Mouse (Mus musculus): ENCODE results near the gene Dapk3. TPM values are rescaled to one million over a fixed set of nuclear protein-coding genes. Genes with fewer than 3 reads are reported as not detected.

Gene Dapk3
- polyA plus RNA-seq, 1 experiment from 2014 or later = 45.6 TPM

GRCm38 (mm10) chr10:81191342-81191982 is 8.7 kb downstream of the Dapk3 start:
- H3K4me1 ChIP-seq (replicated peaks; ENCODE audit: control insufficient read depth, insufficient read depth, low read length) = peaks cover 36% of the 10 kb centered on the region
- DNase-seq (ENCODE audit: low spot score) = no peak
- peak overlapping the region; percentile 21; the same call in 1 of the 2 replicates for H3K27ac ChIP-seq (ENCODE audit: low read depth, low read length)
- peaks cover 24% of the 10 kb centered on the region; the same call in 1 of the 2 replicates for H3K36me3 ChIP-seq (ENCODE audit: control insufficient read depth, insufficient read depth, low read length)
- peak overlapping the region; percentile 64 for H3K4me3 ChIP-seq (ENCODE audit: low read depth, low read length)
- no peak for ATAC-seq (replicated peaks; ENCODE audit: low FRiP score)
- H3K9ac ChIP-seq (ENCODE audit: low read depth, low read length) = peak overlapping the region; percentile 86; the same call in 1 of the 2 replicates
- peaks cover 20% of the 10 kb centered on the region for H3K27me3 ChIP-seq (replicated peaks; ENCODE audit: control insufficient read depth, insufficient read depth, low read length)
- no peaks in the 10 kb centered on the region for H3K9me3 ChIP-seq (ENCODE audit: control insufficient read depth, low read length)
- 75% methylated on average over 18 of the region's 18 CpGs for WGBS
- H3K4me2 ChIP-seq = peak overlapping the region; percentile 99

- Histone ChIP-seq H3K9ac (ENCODE audit: low read depth, low read length) (peak overlapping the region; percentile 86), H3K27me3 (replicated peaks; ENCODE audit: control insufficient read depth, insufficient read depth, low read length) (peaks cover 29% of the 10 kb centered on the region), H3K4me3 (ENCODE audit: low read depth, low read length) (peak overlapping the region; percentile 64), H3K27ac (ENCODE audit: low read depth, low read length) (peak overlapping the region; percentile 85), H3K4me1 (replicated peaks; ENCODE audit: control insufficient read depth, insufficient read depth, low read length) (peaks cover 36% of the 10 kb centered on the region), H3K36me3 (ENCODE audit: control insufficient read depth, insufficient read depth, low read length) (peaks cover 18% of the 10 kb centered on the region; the same call in 1 of the 2 replicates), H3K9me3 (ENCODE audit: control insufficient read depth, low read length) (no peaks in the 10 kb centered on the region), H3K4me2 (peak overlapping the region; percentile 99)
- WGBS = 1% methylated on average over 93 of the region's 93 CpGs
- ATAC-seq (replicated peaks; ENCODE audit: low FRiP score) (peak; percentile 86), DNase-seq (ENCODE audit: low spot score) (peak; percentile 82)
Measured at GRCm38 (mm10) chr10:81192270-81192967, 9.6 kb downstream of the Dapk3 start.

GRCm38 (mm10) chr10:81192968-81193501 is 10.2 kb downstream of the Dapk3 start:
- peaks cover 36% of the 10 kb centered on the region for H3K4me1 ChIP-seq (replicated peaks; ENCODE audit: control insufficient read depth, insufficient read depth, low read length)

GRCm38 (mm10) chr10:81193991-81194774 is 11.4 kb downstream of the Dapk3 start:
- Histone ChIP-seq H3K4me1 (replicated peaks; ENCODE audit: control insufficient read depth, insufficient read depth, low read length) (peaks cover 36% of the 10 kb centered on the region), H3K36me3 (ENCODE audit: control insufficient read depth, insufficient read depth, low read length) (peaks cover 11% of the 10 kb centered on the region; the same call in 1 of the 2 replicates), H3K4me3 (ENCODE audit: low read depth, low read length) (peak overlapping the region; percentile 20), H3K9ac (ENCODE audit: low read depth, low read length) (peak overlapping the region; percentile 37), H3K4me2 (peak overlapping the region; percentile 50), H3K27ac (ENCODE audit: low read depth, low read length) (no peak overlapping the region), H3K9me3 (ENCODE audit: control insufficient read depth, low read length) (no peaks in the 10 kb centered on the region), H3K27me3 (replicated peaks; ENCODE audit: control insufficient read depth, insufficient read depth, low read length) (peaks cover 35% of the 10 kb centered on the region)
- ATAC-seq (replicated peaks; ENCODE audit: low FRiP score) = no peak
- DNase-seq (ENCODE audit: low spot score) = no peak
- 14% methylated on average over 37 of the region's 37 CpGs for WGBS

More at GRCm38 (mm10) chr10:81192968-81193501, 10.2 kb downstream of the Dapk3 start:
- no peaks in the 10 kb centered on the region for H3K9me3 ChIP-seq (ENCODE audit: control insufficient read depth, low read length)
- 5% methylated on average over 19 of the region's 19 CpGs for WGBS
- H3K27ac ChIP-seq (ENCODE audit: low read depth, low read length) = peak overlapping the region; percentile 85; the same call in 1 of the 2 replicates
- ATAC-seq (replicated peaks; ENCODE audit: low FRiP score) (peak; percentile 19), DNase-seq (ENCODE audit: low spot score) (no peak)
- peaks cover 18% of the 10 kb centered on the region; the same call in 1 of the 2 replicates for H3K36me3 ChIP-seq (ENCODE audit: control insufficient read depth, insufficient read depth, low read length)
- peak overlapping the region; percentile 86 for H3K9ac ChIP-seq (ENCODE audit: low read depth, low read length)
- peak overlapping the region; percentile 64 for H3K4me3 ChIP-seq (ENCODE audit: low read depth, low read length)
- H3K27me3 ChIP-seq (replicated peaks; ENCODE audit: control insufficient read depth, insufficient read depth, low read length) = peaks cover 32% of the 10 kb centered on the region
- H3K4me2 ChIP-seq = peak overlapping the region; percentile 99

- H3K27ac ChIP-seq (ENCODE audit: low read depth, low read length) = no peak overlapping the region
- no peak overlapping the region for H3K9ac ChIP-seq (ENCODE audit: low read depth, low read length)
- no peak overlapping the region for H3K4me2 ChIP-seq
Measured at GRCm38 (mm10) chr10:81195300-81195699, 12.5 kb downstream of the Dapk3 start.

GRCm38 (mm10) chr10:81196470-81197065 is 13.8 kb downstream of the Dapk3 start:
- no peaks in the 10 kb centered on the region for H3K9me3 ChIP-seq (ENCODE audit: control insufficient read depth, low read length)
- no peaks in the 10 kb centered on the region; the same call in 1 of the 2 replicates for H3K36me3 ChIP-seq (ENCODE audit: control insufficient read depth, insufficient read depth, low read length)
- no peak overlapping the region for H3K27ac ChIP-seq (ENCODE audit: low read depth, low read length)
- no peak overlapping the region for H3K4me2 ChIP-seq
- H3K9ac ChIP-seq (ENCODE audit: low read depth, low read length) = no peak overlapping the region
- no peak overlapping the region for H3K4me3 ChIP-seq (ENCODE audit: low read depth, low read length)
- peaks cover 40% of the 10 kb centered on the region for H3K27me3 ChIP-seq (replicated peaks; ENCODE audit: control insufficient read depth, insufficient read depth, low read length)
- 64% methylated on average over 11 of the region's 11 CpGs for WGBS
- peaks cover 23% of the 10 kb centered on the region for H3K4me1 ChIP-seq (replicated peaks; ENCODE audit: control insufficient read depth, insufficient read depth, low read length)
- DNase-seq (ENCODE audit: low spot score) (no peak), ATAC-seq (replicated peaks; ENCODE audit: low FRiP score) (no peak)

More at GRCm38 (mm10) chr10:81195300-81195699, 12.5 kb downstream of the Dapk3 start:
- H3K4me1 ChIP-seq (replicated peaks; ENCODE audit: control insufficient read depth, insufficient read depth, low read length) = peaks cover 34% of the 10 kb centered on the region
- no peak for DNase-seq (ENCODE audit: low spot score)
- H3K9me3 ChIP-seq (ENCODE audit: control insufficient read depth, low read length) = no peaks in the 10 kb centered on the region
- ATAC-seq (replicated peaks; ENCODE audit: low FRiP score) = no peak
- H3K27me3 ChIP-seq (replicated peaks; ENCODE audit: control insufficient read depth, insufficient read depth, low read length) = peaks cover 40% of the 10 kb centered on the region
- peaks cover 8% of the 10 kb centered on the region; the same call in 1 of the 2 replicates for H3K36me3 ChIP-seq (ENCODE audit: control insufficient read depth, insufficient read depth, low read length)
- H3K4me3 ChIP-seq (ENCODE audit: low read depth, low read length) = no peak overlapping the region
- 59% methylated on average over 4 of the region's 4 CpGs for WGBS

- H3K4me3 ChIP-seq (ENCODE audit: low read depth, low read length) = no peak overlapping the region
- H3K4me1 ChIP-seq (replicated peaks; ENCODE audit: control insufficient read depth, insufficient read depth, low read length) = peaks cover 17% of the 10 kb centered on the region
- H3K4me2 ChIP-seq = no peak overlapping the region
- no peaks in the 10 kb centered on the region for H3K36me3 ChIP-seq (ENCODE audit: control insufficient read depth, insufficient read depth, low read length)
- no peaks in the 10 kb centered on the region for H3K9me3 ChIP-seq (ENCODE audit: control insufficient read depth, low read length)
- H3K27me3 ChIP-seq (replicated peaks; ENCODE audit: control insufficient read depth, insufficient read depth, low read length) = peaks cover 40% of the 10 kb centered on the region
- DNase-seq (ENCODE audit: low spot score) (no peak), ATAC-seq (replicated peaks; ENCODE audit: low FRiP score) (no peak)
- H3K27ac ChIP-seq (ENCODE audit: low read depth, low read length) = no peak overlapping the region
- WGBS = 47% methylated on average over 6 of the region's 6 CpGs
- H3K9ac ChIP-seq (ENCODE audit: low read depth, low read length) = no peak overlapping the region
Measured at GRCm38 (mm10) chr10:81197305-81197704, 14.5 kb downstream of the Dapk3 start.

GRCm38 (mm10) chr10:81198230-81198629 is 15.4 kb downstream of the Dapk3 start:
- 2% methylated on average over 9 of the region's 9 CpGs for WGBS
- no peaks in the 10 kb centered on the region for H3K9me3 ChIP-seq (ENCODE audit: control insufficient read depth, low read length)
- no peak for DNase-seq (ENCODE audit: low spot score)
- no peaks in the 10 kb centered on the region for H3K36me3 ChIP-seq (ENCODE audit: control insufficient read depth, insufficient read depth, low read length)
- H3K27me3 ChIP-seq (replicated peaks; ENCODE audit: control insufficient read depth, insufficient read depth, low read length) = peaks cover 40% of the 10 kb centered on the region
- no peak overlapping the region for H3K4me2 ChIP-seq
- H3K4me1 ChIP-seq (replicated peaks; ENCODE audit: control insufficient read depth, insufficient read depth, low read length) = peaks cover 15% of the 10 kb centered on the region
- H3K4me3 ChIP-seq (ENCODE audit: low read depth, low read length) = no peak overlapping the region
- no peak for ATAC-seq (replicated peaks; ENCODE audit: low FRiP score)
- H3K27ac ChIP-seq (ENCODE audit: low read depth, low read length) = no peak overlapping the region
- H3K9ac ChIP-seq (ENCODE audit: low read depth, low read length) = no peak overlapping the region

Measured in liver, embryonic 11.5 days (tissue).